Mouse (Mus musculus) liver, postnatal 0 days (tissue): ENCODE measurements around the gene Prkch.

ENCODE experiments used
- CTCF ChIP-seq: sonication (generic); IDR thresholded peaks from 2 replicates; pipeline ENCODE4 v1.5.1; 2016; ENCODE audit warnings: antibody characterized with exemption, low read depth
- EP300 ChIP-seq: IDR thresholded peaks from 2 replicates; pipeline ENCODE4 v1.6.1; 2016; ENCODE audit warnings: antibody characterized with exemption, low read depth, mild to moderate bottlenecking

DNA sequence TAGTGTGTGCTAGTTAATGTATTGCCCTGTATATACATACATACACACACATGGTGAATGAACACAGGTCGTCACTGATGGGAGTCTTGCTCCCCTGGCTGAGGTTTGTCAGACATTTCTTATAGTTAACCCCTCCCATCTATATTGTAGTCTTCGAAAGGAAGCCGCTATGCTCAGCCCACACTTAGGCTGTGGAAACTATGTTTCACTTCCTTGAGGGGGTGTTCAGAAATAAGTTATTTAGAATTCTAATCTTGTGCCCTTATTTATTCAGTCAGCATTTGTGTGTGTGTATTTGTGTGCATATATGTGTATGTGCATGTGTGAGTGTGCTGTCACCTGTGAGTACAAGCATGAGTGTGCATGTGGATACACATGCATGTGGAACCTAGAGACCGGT is 49.1 kb downstream of the Prkch start:
- no peak for TF ChIP-seq CTCF
- TF ChIP-seq EP300 = no peak
